Mouse (Mus musculus): ENCODE data around the gene Six5.

GRCm38 (mm10) chr7:19044616-19045015 is 49.8 kb upstream of the Six5 start:
- TF ChIP-seq GATA1 (IDR thresholded peaks at IDR 0.05; ENCODE audit: borderline replicate concordance, low read length) (no peak), CTCF (IDR thresholded peaks at IDR 0.05; ENCODE audit: low read depth, low read length) (no peak), POLR2AphosphoS5 (IDR thresholded peaks at IDR 0.05; ENCODE audit: insufficient replicate concordance, low read depth, low read length) (no peak)

Data from G1E (cell line).